Mouse (Mus musculus) limb, embryonic 11.5 days (tissue): ENCODE measurements around the gene Gm49711. TPM values are rescaled to one million over a fixed set of nuclear protein-coding genes. Genes with fewer than 3 reads are reported as not detected.
A peak's percentile ranks its signal among the peaks of the same experiment; 100 is the strongest.

Source experiments
- ATAC-seq: fragments of 200-750 bp; cut with Nextera tagmentation; 2 replicates; pipeline ENCODE4 v1.8.0; 2017; ENCODE audit warnings: low read depth; ENCODE audit not compliant: insufficient number of reproducible peaks, low FRiP score, low TSS enrichment
- DNase-seq: peaks from one replicate; pipeline ENCODE4 v3.0.0-alpha.2; 2015; ENCODE audit warnings: low spot score
- H3K27ac ChIP-seq: fragments of 300-500 bp; sonication (generic); replicated peaks from 2 replicates; pipeline ENCODE4 v1.5.1; 2014; ENCODE audit warnings: low read depth, mild to moderate bottlenecking, low read length
- H3K27me3 ChIP-seq: fragments of 300-500 bp; sonication (generic); 2 replicates; pipeline ENCODE4 v1.6.1; 2014; ENCODE audit warnings: mild to moderate bottlenecking, low read length, mixed read lengths; ENCODE audit not compliant: control insufficient read depth, insufficient read depth
- H3K36me3 ChIP-seq: fragments of 300-500 bp; sonication (generic); 2 replicates; pipeline ENCODE4 v1.6.1; 2014; ENCODE audit warnings: mild to moderate bottlenecking, low read length, moderate library complexity, mixed read lengths; ENCODE audit not compliant: control insufficient read depth, insufficient read depth
- H3K4me1 ChIP-seq: fragments of 300-500 bp; sonication (generic); 2 replicates; pipeline ENCODE4 v1.6.1; 2014; ENCODE audit warnings: low read length, mixed read lengths; ENCODE audit not compliant: control insufficient read depth, insufficient read depth
- H3K4me2 ChIP-seq: fragments of 300-500 bp; sonication (generic); 2 replicates; pipeline ENCODE4 v1.6.1; 2014; ENCODE audit warnings: low read depth, mild to moderate bottlenecking, moderate library complexity; ENCODE audit not compliant: severe bottlenecking
- H3K4me3 ChIP-seq: fragments of 300-500 bp; sonication (generic); 2 replicates; pipeline ENCODE4 v1.5.1; 2014; ENCODE audit warnings: low read depth, low read length
- H3K9ac ChIP-seq: fragments of 300-500 bp; sonication (generic); 2 replicates; pipeline ENCODE4 v1.6.1; 2014; ENCODE audit warnings: mild to moderate bottlenecking, low read length
- H3K9me3 ChIP-seq: fragments of 300-500 bp; sonication (generic); 2 replicates; pipeline ENCODE4 v1.6.1; 2016; ENCODE audit warnings: low read length; ENCODE audit not compliant: control insufficient read depth
- WGBS: fragments of 180-500 bp; shearing (Covaris S2); extraction: QIAGEN DNeasy Blood & Tissue Kit; methylation state at CpG from one replicate; pipeline ENCODE4 v1.1.7; 2014; 5-methylcytosine and 5-hydroxymethylcytosine counted together
- polyA plus RNA-seq: library from polyadenylated mRNA; unstranded; fragments of >200 nt; fragmentation: Nextera tagmentation; extraction: Ambion mirVana; gene quantifications from 2 replicates; pipeline ENCODE4 v1.2.1, GENCODE M21; 2014

The Gm49711 gene
- polyA plus RNA-seq, 1 experiment from 2014 or later, result not detected

DNA sequence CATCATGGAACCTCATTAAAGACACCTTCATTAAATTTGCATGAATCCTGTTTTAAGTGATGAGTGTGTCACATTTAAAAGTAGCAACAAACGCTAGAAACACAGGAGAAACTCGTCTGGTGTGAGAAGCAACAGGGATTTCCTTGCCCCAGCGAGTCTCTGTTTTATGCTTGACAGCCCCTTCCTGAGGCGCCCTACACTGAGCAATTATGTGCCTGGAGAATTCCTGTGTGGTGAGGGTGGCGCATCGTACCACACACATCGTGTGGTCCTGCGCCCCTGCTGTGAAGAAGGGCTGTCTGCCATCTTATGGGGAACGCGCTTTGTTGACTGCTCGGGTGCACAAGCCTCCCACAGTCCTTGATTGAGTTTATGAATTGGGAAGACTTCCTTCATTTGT lies 162.6 kb downstream of the Gm49711 start:
- no peak overlapping the region for H3K9ac ChIP-seq
- no peaks in the 10 kb centered on the region for H3K9me3 ChIP-seq
- no peak overlapping the region for H3K27ac ChIP-seq
- DNase-seq, result no peak
- WGBS, result 92% methylated on average over 11 of the region's 11 CpGs
- no peak overlapping the region for H3K4me2 ChIP-seq
- no peaks in the 10 kb centered on the region for H3K27me3 ChIP-seq
- no peak overlapping the region for H3K4me3 ChIP-seq
- peaks cover 3% of the 10 kb centered on the region for H3K4me1 ChIP-seq
- no peaks in the 10 kb centered on the region for H3K36me3 ChIP-seq
- no peak for ATAC-seq

DNA sequence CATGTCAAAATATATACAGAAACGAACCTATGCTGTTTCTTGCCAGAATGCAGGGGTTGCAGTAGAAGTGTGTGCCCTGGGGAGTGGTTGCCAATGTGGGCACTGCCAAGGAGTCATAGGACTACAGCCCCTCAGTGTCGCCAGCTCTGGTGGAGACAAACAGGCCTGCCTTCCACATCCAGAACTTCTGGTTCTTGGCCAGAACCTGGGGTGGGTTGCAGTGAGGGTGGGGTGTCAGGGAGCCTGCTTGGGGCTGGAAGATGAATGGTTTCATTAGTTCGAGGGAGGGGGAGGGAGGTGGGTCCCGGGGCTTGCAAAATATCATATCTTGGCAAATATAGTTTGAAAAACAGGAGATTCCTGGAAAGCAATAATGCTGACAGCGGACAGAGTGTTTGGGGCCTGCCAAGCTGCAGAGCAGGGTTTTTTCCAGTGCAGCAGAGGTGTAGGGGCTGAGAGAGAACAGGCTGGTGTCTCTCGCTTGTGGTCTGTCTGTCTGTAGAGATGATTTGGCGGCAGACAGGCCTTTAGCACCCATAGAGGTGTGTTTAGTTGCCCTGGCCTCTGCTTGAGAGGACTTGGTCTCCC lies 170.3 kb downstream of the Gm49711 start:
- 87% methylated on average over 7 of the region's 7 CpGs for WGBS
- Histone ChIP-seq H3K27me3 (no peaks in the 10 kb centered on the region), H3K4me3 (no peak overlapping the region), H3K36me3 (no peaks in the 10 kb centered on the region), H3K27ac (no peak overlapping the region), H3K9ac (no peak overlapping the region), H3K4me1 (0 out of 2 replicates have a peak, but pooled peaks cover 3% of the 10 kb centered on the region), H3K9me3 (no peaks in the 10 kb centered on the region), H3K4me2 (no peak overlapping the region)
- DNase-seq, result no peak
- no peak for ATAC-seq

GRCm38 (mm10) chr16:92230476-92230931 lies 172.4 kb downstream of the Gm49711 start:
- WGBS, result 15% methylated on average over 6 of the region's 6 CpGs
- DNase-seq (peak; percentile 71), ATAC-seq (peak; percentile 78; the same call in 1 of the 2 replicates)
- no peaks in the 10 kb centered on the region for H3K27me3 ChIP-seq
- H3K36me3 ChIP-seq, result no peaks in the 10 kb centered on the region
- no peak overlapping the region for H3K4me2 ChIP-seq
- no peak overlapping the region; the same call in 1 of the 2 replicates for H3K27ac ChIP-seq
- H3K9me3 ChIP-seq, result no peaks in the 10 kb centered on the region
- 0 out of 2 replicates have a peak, but pooled peaks cover 3% of the 10 kb centered on the region for H3K4me1 ChIP-seq
- no peak overlapping the region for H3K4me3 ChIP-seq
- no peak overlapping the region for H3K9ac ChIP-seq

- 34% methylated on average over 5 of the region's 5 CpGs for WGBS
- Histone ChIP-seq H3K9me3 (no peaks in the 10 kb centered on the region), H3K27me3 (no peaks in the 10 kb centered on the region)
Measured at GRCm38 (mm10) chr16:92234530-92234929, 176.4 kb downstream of the Gm49711 start.

GRCm38 (mm10) chr16:92235222-92235621 lies 177.1 kb downstream of the Gm49711 start:
- DNase-seq (no peak), ATAC-seq (no peak)
- 57% methylated on average over 9 of the region's 9 CpGs for WGBS
- no peaks in the 10 kb centered on the region for H3K27me3 ChIP-seq
- no peak overlapping the region for H3K4me2 ChIP-seq
- H3K4me1 ChIP-seq, result no peaks in the 10 kb centered on the region
- H3K9ac ChIP-seq, result no peak overlapping the region
- no peaks in the 10 kb centered on the region for H3K36me3 ChIP-seq
- no peak overlapping the region for H3K27ac ChIP-seq
- no peaks in the 10 kb centered on the region for H3K9me3 ChIP-seq
- no peak overlapping the region for H3K4me3 ChIP-seq

More at GRCm38 (mm10) chr16:92234530-92234929, 176.4 kb downstream of the Gm49711 start:
- Histone ChIP-seq H3K36me3 (no peaks in the 10 kb centered on the region), H3K9ac (no peak overlapping the region), H3K27ac (no peak overlapping the region), H3K4me1 (0 out of 2 replicates have a peak, but pooled peaks cover 3% of the 10 kb centered on the region), H3K4me3 (no peak overlapping the region), H3K4me2 (no peak overlapping the region)
- DNase-seq (no peak), ATAC-seq (no peak)

Other genes with a start within 250 kb of the Gm49711 start
- 94.2 and 100.0 TPM in 2 replicates for gene Mrps6, start within 50 bp of the Gm49711 start, polyA plus RNA-seq
- 9.5 and 10.0 TPM in 2 replicates for gene Slc5a3, start within 50 bp of the Gm49711 start, polyA plus RNA-seq
- gene Kcne2, start 234.1 kb downstream of the Gm49711 start, polyA plus RNA-seq, result 0.27 TPM in 1 of 2 replicates, not detected in the other
- gene Smim11, start 243.0 kb downstream of the Gm49711 start, polyA plus RNA-seq, result 124 and 127 TPM in 2 replicates